Mouse (Mus musculus): ENCODE data around the gene 1700022I11Rik.

The 1700022I11Rik gene

DNA sequence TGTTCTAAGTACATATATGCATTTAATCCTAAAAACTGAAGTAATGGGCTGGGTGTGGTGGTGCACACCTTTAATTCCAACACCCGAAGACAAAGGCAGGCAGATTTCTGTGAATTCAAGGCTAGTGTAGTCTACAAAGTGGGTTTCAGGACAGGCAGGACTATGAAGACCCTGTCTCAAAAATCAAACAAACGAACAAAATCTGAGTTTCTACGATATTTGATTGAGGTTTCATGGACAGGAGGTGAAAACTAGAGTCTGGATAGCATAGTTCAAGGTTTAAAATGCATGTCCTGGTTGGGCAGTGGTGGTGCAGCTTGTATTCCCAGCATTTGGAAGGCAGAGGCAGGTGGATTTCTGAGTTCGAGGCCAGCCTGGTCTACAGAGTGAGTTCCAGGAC, at the start of gene 1700022I11Rik:
1700022I11Rik (plus strand) TSS at position 301 of the 400 bp plus-strand sequence.
- DNase-seq (ENCODE audit: low read depth) = no peak

GRCm38 (mm10) chr4:42920726-42921125, 48.7 kb upstream of the 1700022I11Rik start:
- DNase-seq (ENCODE audit: low read depth) = no peak

GRCm38 (mm10) chr4:42921536-42921935, 47.9 kb upstream of the 1700022I11Rik start:
- no peak for DNase-seq (ENCODE audit: low read depth)

DNA sequence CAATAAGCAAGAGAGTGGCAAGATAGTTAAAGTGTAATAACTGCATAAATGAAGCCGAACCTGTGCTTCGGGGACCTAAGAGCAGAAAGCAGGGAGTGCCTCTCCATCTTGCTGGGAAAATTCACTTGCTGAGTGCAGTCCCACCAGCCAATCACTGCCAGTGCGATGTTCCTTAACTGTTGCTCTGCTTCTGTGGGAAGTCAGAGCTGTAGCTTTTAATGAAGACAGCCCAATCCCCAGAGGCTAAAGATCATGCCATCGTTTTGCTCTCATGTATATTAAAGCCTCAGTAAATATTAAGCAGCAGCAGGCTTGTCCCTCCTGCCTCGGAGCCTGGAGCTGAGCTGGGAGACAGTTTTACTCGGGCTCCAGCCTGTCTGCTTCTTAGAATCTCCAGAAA, 47.3 kb upstream of the 1700022I11Rik start:
- no peak for DNase-seq (ENCODE audit: low read depth)

GRCm38 (mm10) chr4:42922461-42922860, 46.9 kb upstream of the 1700022I11Rik start:
- DNase-seq (ENCODE audit: low read depth) = no peak

DNA sequence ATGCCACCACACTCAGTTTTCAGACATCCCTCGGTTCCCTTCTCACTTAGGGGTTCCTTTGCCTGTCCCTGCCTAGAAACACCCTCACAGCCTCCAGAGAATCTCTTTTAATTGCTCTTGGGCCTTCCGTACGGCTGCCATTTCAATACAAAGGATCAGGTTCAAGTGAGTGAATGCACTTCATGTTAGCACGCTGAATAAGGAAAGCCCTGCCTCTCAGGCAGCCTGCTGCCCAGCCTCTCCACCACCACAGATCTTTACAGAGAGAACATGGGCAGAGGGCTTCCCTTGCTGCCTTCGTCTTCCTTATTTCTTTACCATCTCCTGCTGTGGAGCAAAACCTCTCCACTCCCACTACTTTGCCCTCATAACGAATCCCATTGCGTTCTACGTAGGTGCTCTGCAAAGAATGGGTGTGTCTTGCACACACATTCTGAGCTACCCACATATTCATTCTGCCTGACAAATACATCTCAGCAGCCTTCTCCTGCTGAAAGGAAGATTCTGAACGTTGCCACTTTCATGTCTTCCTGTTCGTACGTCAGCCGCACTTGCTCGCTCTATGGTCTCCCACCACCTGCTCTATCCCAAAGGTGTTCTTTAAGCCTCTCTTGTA, 45.2 kb upstream of the 1700022I11Rik start:
- no peak for DNase-seq (ENCODE audit: low read depth)

DNA sequence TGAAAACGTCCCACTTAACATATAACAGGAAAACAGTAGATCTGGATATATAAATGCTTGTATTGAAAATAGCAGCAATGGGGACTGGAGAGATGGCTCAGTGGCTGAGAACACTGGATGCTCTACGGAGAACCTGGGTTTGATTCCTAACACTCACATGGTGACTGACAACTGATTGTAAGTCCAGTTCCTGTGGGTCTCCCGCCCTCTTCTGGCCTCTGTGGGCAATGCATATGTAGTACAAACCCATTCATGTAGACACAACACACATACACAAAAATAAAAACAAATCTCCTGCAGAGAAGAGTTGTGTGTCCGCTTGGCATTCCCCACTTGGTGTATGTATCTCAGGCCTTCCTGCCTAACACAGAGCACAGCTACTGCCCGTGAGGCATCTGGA, 41.2 kb upstream of the 1700022I11Rik start:
- no peak for DNase-seq (ENCODE audit: low read depth)

- no peak for DNase-seq (ENCODE audit: low read depth)
Observed at GRCm38 (mm10) chr4:42928952-42929351, 40.5 kb upstream of the 1700022I11Rik start.

GRCm38 (mm10) chr4:42932229-42932969, 37.0 kb upstream of the 1700022I11Rik start:
- no peak for DNase-seq (ENCODE audit: low read depth)

DNA sequence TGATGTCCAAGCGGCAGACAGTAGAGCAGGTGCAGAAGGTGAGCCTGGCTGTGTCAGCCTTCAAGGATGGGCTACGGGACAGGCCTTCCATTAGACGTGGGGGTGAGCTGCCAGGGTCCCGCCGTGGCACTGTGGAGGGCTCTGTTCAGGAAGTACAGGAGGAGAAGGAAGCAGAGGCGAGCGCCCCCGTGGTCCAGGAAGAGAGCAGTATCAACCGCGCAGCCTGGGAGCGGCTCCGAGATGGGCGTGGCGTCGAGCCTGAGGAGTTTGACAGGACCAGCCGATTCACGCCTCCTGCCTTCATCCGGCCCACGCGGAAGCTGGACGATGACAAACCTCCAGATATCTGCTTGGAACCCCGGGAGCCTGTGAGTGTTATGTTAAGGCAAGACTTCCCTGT, 35.8 kb upstream of the 1700022I11Rik start:
- no peak for DNase-seq (ENCODE audit: low read depth)

GRCm38 (mm10) chr4:42941396-42941795, 28.0 kb upstream of the 1700022I11Rik start:
- no peak for DNase-seq (ENCODE audit: low read depth)

DNA sequence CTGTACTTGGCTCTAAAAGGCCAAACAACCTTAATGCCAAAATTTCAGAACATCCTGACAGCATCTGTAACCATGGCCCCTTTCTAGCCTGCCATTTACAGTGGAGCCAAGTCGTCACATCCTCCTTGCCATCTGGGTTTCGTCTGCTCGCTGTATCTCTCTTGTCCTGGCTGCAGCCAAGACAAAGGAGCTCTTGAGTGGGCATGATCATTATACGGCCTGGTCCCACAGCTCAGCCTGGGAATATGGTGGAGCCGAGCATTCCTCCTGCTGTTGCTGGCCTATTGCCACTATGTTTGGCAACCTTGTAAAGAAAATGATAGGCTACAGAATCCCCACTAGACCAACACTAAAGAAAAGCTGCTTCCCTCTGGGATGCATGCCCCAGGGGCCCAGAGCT, 26.1 kb upstream of the 1700022I11Rik start:
- DNase-seq (ENCODE audit: low read depth) = no peak

GRCm38 (mm10) chr4:42944185-42944584, 25.2 kb upstream of the 1700022I11Rik start:
- no peak for DNase-seq (ENCODE audit: low read depth)

GRCm38 (mm10) chr4:42945043-42945442, 24.4 kb upstream of the 1700022I11Rik start:
- DNase-seq (ENCODE audit: low read depth) = no peak

- DNase-seq (ENCODE audit: low read depth) = no peak
Observed at GRCm38 (mm10) chr4:42945445-42945844, 24.0 kb upstream of the 1700022I11Rik start.

DNA sequence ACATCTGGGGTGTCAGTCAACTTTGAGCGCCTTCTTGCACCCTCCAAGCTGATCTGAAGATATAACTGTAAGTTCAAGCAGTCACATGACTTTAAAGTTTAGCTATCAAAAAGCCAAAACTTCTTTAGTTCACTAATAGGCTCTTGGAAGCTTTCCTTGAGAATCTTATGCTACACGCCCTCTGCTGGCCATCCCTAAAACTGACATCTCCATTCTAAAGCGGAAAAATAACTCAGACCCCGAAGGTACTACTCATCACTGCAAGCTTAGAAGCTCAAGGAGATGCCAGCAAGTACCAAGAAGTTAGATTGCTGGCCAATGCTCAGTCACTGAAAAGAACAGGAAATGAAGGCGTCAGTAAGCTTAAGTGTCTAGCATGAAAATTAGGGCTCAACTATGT, 23.5 kb upstream of the 1700022I11Rik start:
- DNase-seq (ENCODE audit: low read depth) = no peak

- no peak for DNase-seq (ENCODE audit: low read depth)
Observed at GRCm38 (mm10) chr4:42946733-42947290, 22.6 kb upstream of the 1700022I11Rik start.

DNA sequence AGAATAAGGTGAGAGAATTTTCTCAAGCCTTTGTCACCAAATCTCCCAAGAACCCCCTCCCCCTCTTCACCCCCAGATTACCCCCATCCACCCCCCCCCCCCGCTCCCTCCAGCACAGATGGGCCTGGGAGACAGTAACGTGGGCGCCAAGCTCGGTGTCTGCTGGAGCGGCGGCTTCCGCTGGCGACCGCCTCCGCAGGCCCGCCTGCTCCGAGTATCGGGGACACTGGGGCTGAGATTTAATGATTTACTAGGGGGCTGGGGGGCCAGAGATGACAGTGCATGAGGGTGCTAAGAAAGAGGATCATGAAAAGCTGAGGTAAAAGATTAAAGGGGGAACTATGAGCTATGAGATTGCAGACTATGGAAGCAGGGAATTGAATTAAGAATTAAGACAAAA, 20.9 kb upstream of the 1700022I11Rik start:
- no peak for DNase-seq (ENCODE audit: low read depth)

DNA sequence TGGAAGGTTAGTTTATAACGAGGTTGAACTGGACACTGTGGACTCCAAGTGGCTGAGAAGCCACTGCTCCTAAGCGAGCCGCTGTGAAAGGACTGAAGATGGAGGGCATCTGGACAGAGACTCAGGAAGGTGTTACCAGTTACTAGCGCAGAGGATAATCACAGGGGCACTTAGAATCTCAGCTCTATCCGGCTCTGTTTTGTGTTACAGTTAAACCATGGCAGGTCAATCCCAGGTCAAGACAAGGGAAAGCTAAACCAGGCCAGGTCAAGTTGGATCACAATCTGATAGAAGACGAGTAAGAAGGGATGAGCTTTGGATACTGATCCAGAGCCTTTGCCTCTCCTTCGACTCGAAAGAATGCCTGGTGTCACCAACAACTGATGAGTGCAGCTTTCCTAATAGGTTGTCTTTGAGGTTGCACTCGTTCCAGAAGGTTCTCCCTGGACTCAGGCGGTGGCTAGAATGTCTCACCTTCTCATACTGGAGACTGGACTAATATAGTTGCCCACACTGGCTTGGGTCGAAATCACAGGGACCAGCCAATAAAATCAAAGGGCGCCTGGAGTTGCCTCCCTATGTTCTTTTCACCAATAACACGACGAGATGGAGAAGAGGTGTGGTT, 20.2 kb upstream of the 1700022I11Rik start:
- no peak for DNase-seq (ENCODE audit: low read depth)

DNA sequence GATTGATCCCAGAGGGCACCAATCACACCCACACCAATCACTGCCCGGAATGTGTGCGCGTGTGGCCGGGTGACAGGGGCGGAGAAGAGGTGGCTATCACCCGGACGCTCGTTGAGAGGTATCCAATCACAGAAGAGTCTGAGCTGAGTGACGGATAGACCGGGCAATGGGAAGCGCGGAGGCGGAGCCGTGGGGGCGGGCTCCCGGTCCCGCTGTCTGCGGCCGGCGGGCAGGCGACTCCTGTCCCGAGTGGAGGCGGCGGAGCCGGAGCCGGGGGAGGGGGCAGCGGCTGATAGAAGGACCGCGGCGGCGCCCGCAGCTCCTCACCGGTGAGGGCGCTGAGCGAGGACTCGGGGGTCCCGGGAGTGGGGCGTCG, 19.7 kb upstream of the 1700022I11Rik start, which contains the start of gene Dnajb5:
Dnajb5 (plus strand) TSS at position 139 of the 376 bp plus-strand sequence.
- peak; percentile 78 for DNase-seq (ENCODE audit: low read depth)

- DNase-seq (ENCODE audit: low read depth) = peak; percentile 79
Observed at GRCm38 (mm10) chr4:42950065-42950558, 19.3 kb upstream of the 1700022I11Rik start.
